Mouse (Mus musculus) B cell, adult 62 days (primary cell): Measurements from ENCODE around the gene Cdan1. TPM values are rescaled to one million over a fixed set of nuclear protein-coding genes. Genes with fewer than 3 reads are reported as not detected.

Experiments
- total RNA-seq: library from RNA; stranded (reverse); gene quantifications from 4 replicates; pipeline ENCODE4 v1.2.4, GENCODE M21; 2023

Gene Cdan1
- 34.4 to 43.8 TPM (median 36.6 TPM) in 4 replicates for total RNA-seq

GRCm38 (mm10) chr2:120849449-120850423 lies at the start of gene Cdan1:
Gene Cdan1 (minus strand): TSS chr2:120850128.

GRCm38 (mm10) chr2:120850424-120851082 lies 625 bp upstream of the Cdan1 start, which contains the start of gene Ttbk2:
Gene Ttbk2 (minus strand): TSS chr2:120850604.

Other genes with a start within 250 kb of the Cdan1 start
- 17.9 to 22.0 TPM (median 20.4 TPM) in 4 replicates for gene Haus2, start 240.7 kb downstream of the Cdan1 start, total RNA-seq
- gene Lrrc57, start 240.6 kb downstream of the Cdan1 start, total RNA-seq = 24.5 to 36.5 TPM (median 30.2 TPM) in 4 replicates
- gene Stard9, start 221.0 kb downstream of the Cdan1 start, total RNA-seq = 0.39 to 0.81 TPM (median 0.74 TPM) in 4 replicates
- 5.8 to 12.8 TPM (median 8.4 TPM) in 4 replicates for gene Ttbk2, start 476 bp upstream of the Cdan1 start, total RNA-seq
- gene Ubr1, start 120.6 kb upstream of the Cdan1 start, total RNA-seq = 65.5 to 69.8 TPM (median 68.6 TPM) in 4 replicates
- 16.7 to 30.8 TPM (median 24.9 TPM) in 4 replicates for gene Tmem62, start 126.9 kb upstream of the Cdan1 start, total RNA-seq
- 75.5 to 85.5 TPM (median 83.6 TPM) in 4 replicates for gene Ccndbp1, start 158.3 kb upstream of the Cdan1 start, total RNA-seq
- gene Epb42, start 186.9 kb upstream of the Cdan1 start, total RNA-seq = not detected in 4 replicates
- gene Tgm5, start 235.7 kb upstream of the Cdan1 start, total RNA-seq = not detected in 4 replicates